Mouse (Mus musculus) stomach, embryonic 15.5 days (tissue): ENCODE measurements around the gene Krtap7-1. TPM values are rescaled to one million over a fixed set of nuclear protein-coding genes. Genes with fewer than 3 reads are reported as not detected.

Experiments
- ATAC-seq: fragments of 200-750 bp; cut with Nextera tagmentation; 2 replicates; pipeline ENCODE4 v1.8.0; 2017; ENCODE audit warnings: low read depth, moderate number of reproducible peaks, moderate TSS enrichment; ENCODE audit not compliant: insufficient read depth, low FRiP score
- H3K27ac ChIP-seq: fragments of 300-500 bp; sonication (generic); 2 replicates; pipeline ENCODE4 v1.5.1; 2015; ENCODE audit warnings: mild to moderate bottlenecking, inconsistent platforms
- H3K27me3 ChIP-seq: fragments of 300-500 bp; sonication (generic); replicated peaks from 2 replicates; pipeline ENCODE4 v1.6.1; 2015; ENCODE audit warnings: inconsistent platforms
- H3K36me3 ChIP-seq: fragments of 300-500 bp; sonication (generic); 2 replicates; pipeline ENCODE4 v1.6.1; 2015; ENCODE audit warnings: inconsistent platforms
- H3K4me1 ChIP-seq: fragments of 300-500 bp; sonication (generic); 2 replicates; pipeline ENCODE4 v1.6.1; 2015; ENCODE audit warnings: inconsistent platforms
- H3K4me2 ChIP-seq: fragments of 300-500 bp; sonication (generic); 2 replicates; pipeline ENCODE4 v1.6.1; 2015; ENCODE audit warnings: mild to moderate bottlenecking, inconsistent platforms
- H3K4me3 ChIP-seq: fragments of 300-500 bp; sonication (generic); replicated peaks from 2 replicates; pipeline ENCODE4 v1.5.1; 2015; ENCODE audit warnings: inconsistent platforms
- H3K9ac ChIP-seq: fragments of 300-500 bp; sonication (generic); 2 replicates; pipeline ENCODE4 v1.6.1; 2015; ENCODE audit warnings: inconsistent platforms
- H3K9me3 ChIP-seq: fragments of 300-500 bp; sonication (generic); 2 replicates; pipeline ENCODE4 v1.6.1; 2016; ENCODE audit warnings: inconsistent platforms
- WGBS: fragments of 180-500 bp; shearing (Covaris S2); methylation state at CpG from one replicate; pipeline ENCODE4 v1.1.7; 2015; 5-methylcytosine and 5-hydroxymethylcytosine counted together
- polyA plus RNA-seq: library from polyadenylated mRNA; unstranded; fragments of >200 nt; fragmentation: Nextera tagmentation; extraction: Ambion mirVana; gene quantifications from 2 replicates; pipeline ENCODE4 v1.2.1, GENCODE M21; 2015

The Krtap7-1 gene
- polyA plus RNA-seq, 1 experiment from 2014 or later: not detected

- 61% methylated on average over 5 of the region's 5 CpGs for WGBS
- ATAC-seq: no peak
- H3K27ac ChIP-seq: no peak overlapping the region
Measured at GRCm38 (mm10) chr16:89501870-89502269, 6.3 kb downstream of the Krtap7-1 start.

GRCm38 (mm10) chr16:89497002-89497401 lies 11.1 kb downstream of the Krtap7-1 start:
- H3K9me3 ChIP-seq: no peaks in the 10 kb centered on the region
- no peak overlapping the region for H3K4me2 ChIP-seq
- H3K9ac ChIP-seq: no peak overlapping the region
- H3K4me1 ChIP-seq: no peaks in the 10 kb centered on the region
- no peaks in the 10 kb centered on the region for H3K27me3 ChIP-seq
- H3K36me3 ChIP-seq: no peaks in the 10 kb centered on the region
- H3K27ac ChIP-seq: no peak overlapping the region
- WGBS: 86% methylated on average over 5 of the region's 5 CpGs
- ATAC-seq: no peak
- H3K4me3 ChIP-seq: no peak overlapping the region

More at GRCm38 (mm10) chr16:89501870-89502269, 6.3 kb downstream of the Krtap7-1 start:
- no peak overlapping the region for H3K9ac ChIP-seq
- H3K36me3 ChIP-seq: no peaks in the 10 kb centered on the region
- H3K4me2 ChIP-seq: no peak overlapping the region
- H3K4me3 ChIP-seq: no peak overlapping the region
- H3K4me1 ChIP-seq: no peaks in the 10 kb centered on the region
- no peaks in the 10 kb centered on the region for H3K27me3 ChIP-seq
- H3K9me3 ChIP-seq: no peaks in the 10 kb centered on the region

DNA sequence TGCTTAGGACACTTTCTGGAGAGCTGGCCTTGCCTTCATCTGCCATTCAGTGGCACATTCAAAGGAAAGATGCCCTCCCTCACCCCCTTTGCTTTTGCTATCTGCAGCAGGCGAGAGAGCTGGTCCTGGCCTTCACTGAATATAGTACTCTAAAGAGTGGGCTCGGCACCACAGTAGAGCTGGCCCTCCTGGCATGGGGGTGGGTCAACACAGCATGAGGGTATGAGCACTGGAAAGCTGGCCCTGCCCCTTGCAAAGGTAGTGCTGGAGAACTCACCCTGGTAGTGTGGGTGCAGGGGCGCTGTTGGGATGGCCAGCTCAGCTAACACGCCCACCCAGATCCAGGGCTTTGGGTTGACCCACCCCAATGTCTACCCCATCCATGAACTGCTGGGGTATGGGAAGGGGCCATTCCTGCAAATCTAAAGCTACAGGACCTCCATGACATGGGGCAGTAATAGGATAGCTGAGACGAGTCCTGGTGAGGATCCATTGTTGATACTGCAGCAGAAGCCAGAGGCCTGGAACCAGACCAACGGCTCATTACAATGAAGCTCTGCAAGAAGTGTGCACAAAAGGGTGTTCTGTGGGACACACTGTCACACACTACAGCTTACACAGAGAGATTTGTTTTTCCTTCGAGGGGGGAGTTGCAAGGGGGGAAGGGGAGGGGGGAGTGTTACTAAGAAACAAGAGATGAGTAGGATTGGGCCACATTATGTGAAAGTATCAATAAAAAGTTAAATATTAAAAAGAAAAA lies 12.5 kb downstream of the Krtap7-1 start:
- Histone ChIP-seq H3K36me3 (no peaks in the 10 kb centered on the region), H3K9me3 (no peaks in the 10 kb centered on the region), H3K4me2 (no peak overlapping the region), H3K9ac (no peak overlapping the region), H3K27me3 (no peaks in the 10 kb centered on the region), H3K27ac (no peak overlapping the region), H3K4me1 (no peaks in the 10 kb centered on the region), H3K4me3 (no peak overlapping the region)
- no peak for ATAC-seq
- 82% methylated on average over 7 of the region's 7 CpGs for WGBS

DNA sequence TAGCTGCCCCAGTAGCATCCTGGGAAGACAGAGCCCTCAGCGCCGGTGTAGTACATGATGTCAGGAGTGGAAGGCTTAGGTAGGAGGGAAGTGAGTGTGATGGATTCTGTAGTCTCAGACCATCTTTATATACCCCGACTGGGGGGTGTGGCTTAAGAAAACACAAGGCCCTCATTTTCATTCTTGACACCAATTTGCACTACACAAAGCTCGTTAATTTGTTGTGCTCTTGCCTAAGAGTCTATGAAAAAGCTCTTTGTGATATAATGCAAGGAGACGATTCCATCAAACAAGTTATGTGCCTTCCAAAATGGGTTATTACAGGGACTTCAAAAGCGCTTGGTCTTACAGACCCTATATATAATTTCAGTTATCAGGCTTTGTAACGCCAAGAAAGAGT lies 20.3 kb downstream of the Krtap7-1 start, which contains the start of gene Krtap8-1:
Gene Krtap8-1, minus strand, starts transcription at position 101 of the 400 bp plus-strand sequence.
- Histone ChIP-seq H3K27me3 (no peaks in the 10 kb centered on the region), H3K36me3 (no peaks in the 10 kb centered on the region), H3K9me3 (no peaks in the 10 kb centered on the region), H3K9ac (no peak within 1 kb of the TSS), H3K4me3 (no peak within 1 kb of the TSS), H3K27ac (no peak within 1 kb of the TSS), H3K4me1 (no peaks in the 10 kb centered on the region), H3K4me2 (no peak within 1 kb of the TSS)
- ATAC-seq: no peak
- 79% methylated on average over 7 of the region's 7 CpGs for WGBS

- Histone ChIP-seq H3K4me3 (no peak overlapping the region), H3K27ac (no peak overlapping the region), H3K4me2 (no peak overlapping the region), H3K36me3 (no peaks in the 10 kb centered on the region), H3K9me3 (no peaks in the 10 kb centered on the region), H3K9ac (no peak overlapping the region), H3K27me3 (no peaks in the 10 kb centered on the region), H3K4me1 (no peaks in the 10 kb centered on the region)
- WGBS: 85% methylated on average over 12 of the region's 12 CpGs
- no peak; the same call in 1 of the 2 replicates for ATAC-seq
Measured at GRCm38 (mm10) chr16:89477679-89478314, 30.3 kb downstream of the Krtap7-1 start.

DNA sequence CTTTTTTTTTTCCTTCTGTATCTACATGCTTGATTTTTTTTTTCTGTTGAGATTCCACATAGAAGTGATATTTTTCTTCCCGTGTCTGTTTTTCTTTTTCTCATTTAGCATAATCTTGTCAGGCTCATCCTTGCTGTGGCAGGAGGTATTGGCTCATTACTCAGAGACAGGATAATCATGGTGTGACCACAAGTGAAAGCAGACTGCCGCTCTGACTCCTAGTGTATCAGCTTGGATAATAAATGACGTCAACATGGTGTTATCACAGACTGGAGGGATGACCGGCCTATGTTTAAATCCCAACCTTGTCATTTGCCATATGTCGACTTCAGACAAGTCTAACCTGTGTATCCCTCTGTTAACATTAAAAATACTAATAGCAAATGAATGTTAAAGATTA lies 46.9 kb downstream of the Krtap7-1 start:
- Histone ChIP-seq H3K4me1 (no peaks in the 10 kb centered on the region), H3K9me3 (no peaks in the 10 kb centered on the region), H3K27ac (no peak overlapping the region), H3K9ac (no peak overlapping the region), H3K36me3 (no peaks in the 10 kb centered on the region), H3K4me3 (no peak overlapping the region), H3K4me2 (no peak overlapping the region), H3K27me3 (no peaks in the 10 kb centered on the region)
- 59% methylated on average over 5 of the region's 5 CpGs for WGBS
- no peak for ATAC-seq

Other genes starting within 250 kb of the Krtap7-1 start
- not detected in 2 replicates for gene Krtap21-1, start 104.5 kb downstream of the Krtap7-1 start, polyA plus RNA-seq
- not detected in 2 replicates for gene Krtap6-2, start 88.2 kb downstream of the Krtap7-1 start, polyA plus RNA-seq
- not detected in 2 replicates for gene Krtap8-1, start 20.4 kb downstream of the Krtap7-1 start, polyA plus RNA-seq
- gene Krtap11-1, start 62.9 kb upstream of the Krtap7-1 start, polyA plus RNA-seq: not detected in 2 replicates